Mouse (Mus musculus) limb, embryonic 14.5 days (tissue): ENCODE measurements around the gene Fgf10. TPM values are rescaled to one million over a fixed set of nuclear protein-coding genes. Genes with fewer than 3 reads are reported as not detected.

Source experiments
- ATAC-seq: fragments of 200-750 bp; cut with Nextera tagmentation; 2 replicates; pipeline ENCODE4 v1.8.0; 2017; ENCODE audit warnings: low read depth, moderate number of reproducible peaks, moderate TSS enrichment; ENCODE audit not compliant: low FRiP score
- DNase-seq: peaks from one replicate; pipeline ENCODE4 v3.0.0-alpha.2; 2015; ENCODE audit warnings: low spot score
- H3K27ac ChIP-seq: fragments of 300-500 bp; sonication (generic); replicated peaks from 2 replicates; pipeline ENCODE4 v1.5.1; 2014; ENCODE audit warnings: low read depth, mild to moderate bottlenecking, low read length, moderate library complexity, mixed read lengths
- H3K27me3 ChIP-seq: fragments of 300-500 bp; sonication (generic); 2 replicates; pipeline ENCODE4 v1.6.1; 2014; ENCODE audit warnings: low read length, mixed read lengths; ENCODE audit not compliant: control insufficient read depth, insufficient read depth
- H3K36me3 ChIP-seq: fragments of 300-500 bp; sonication (generic); 2 replicates; pipeline ENCODE4 v1.6.1; 2014; ENCODE audit warnings: mild to moderate bottlenecking, low read length, moderate library complexity, mixed read lengths; ENCODE audit not compliant: control insufficient read depth, insufficient read depth
- H3K4me1 ChIP-seq: fragments of 300-500 bp; sonication (generic); 2 replicates; pipeline ENCODE4 v1.6.1; 2014; ENCODE audit warnings: antibody characterized with exemption, low read length, mixed read lengths; ENCODE audit not compliant: control insufficient read depth, insufficient read depth
- H3K4me2 ChIP-seq: fragments of 300-500 bp; sonication (generic); replicated peaks from 2 replicates; pipeline ENCODE4 v1.6.1; 2014; ENCODE audit warnings: low read depth, mild to moderate bottlenecking, low read length, moderate library complexity; ENCODE audit not compliant: severe bottlenecking
- H3K4me3 ChIP-seq: fragments of 300-500 bp; sonication (generic); replicated peaks from 2 replicates; pipeline ENCODE4 v1.5.1; 2014; ENCODE audit warnings: low read length
- H3K9ac ChIP-seq: fragments of 300-500 bp; sonication (generic); 2 replicates; pipeline ENCODE4 v1.6.1; 2014; ENCODE audit warnings: mild to moderate bottlenecking, low read depth, low read length, moderate library complexity; ENCODE audit not compliant: severe bottlenecking
- H3K9me3 ChIP-seq: fragments of 300-500 bp; sonication (generic); 2 replicates; pipeline ENCODE4 v1.6.1; 2016; ENCODE audit warnings: low read length; ENCODE audit not compliant: control insufficient read depth
- POLR2A ChIP-seq: fragments of 200-500 bp; IDR thresholded peaks from 2 replicates; pipeline ENCODE4 v1.8.0; 2012; ENCODE audit warnings: inconsistent platforms, mild to moderate bottlenecking, moderate library complexity, borderline replicate concordance; ENCODE audit not compliant: insufficient read depth, insufficient read length; ENCODE audit errors: extremely low read depth
- WGBS: fragments of 180-500 bp; shearing (Covaris S2); extraction: QIAGEN DNeasy Blood & Tissue Kit; methylation state at CpG from one replicate; pipeline ENCODE4 v1.1.7; 2014; 5-methylcytosine and 5-hydroxymethylcytosine counted together
- polyA plus RNA-seq, 2 experiments: library from polyadenylated mRNA; depleted of rRNA in 1 of 2; stranded (reverse) in 1 of 2; unstranded in 1 of 2; fragments of >200 nt; fragmentation: Nextera tagmentation in 1 of 2; extraction: Ambion mirVana in 1 of 2; gene quantifications; 2 replicates each; pipeline versions ENCODE4 v1.2.1 to v1.2.3; 2012 to 2014

The Fgf10 gene
- polyA plus RNA-seq, 2 experiments: 8.0 to 11.4 TPM

- Histone ChIP-seq H3K27me3 (no peaks in the 10 kb centered on the region), H3K9ac (no peak overlapping the region), H3K36me3 (no peaks in the 10 kb centered on the region), H3K27ac (no peak overlapping the region), H3K4me1 (no peaks in the 10 kb centered on the region), H3K4me2 (no peak overlapping the region), H3K9me3 (no peaks in the 10 kb centered on the region), H3K4me3 (no peak overlapping the region)
- 77% methylated on average over 7 of the region's 7 CpGs for WGBS
- DNase-seq (no peak), ATAC-seq (no peak)
- TF ChIP-seq POLR2A: no peak
These were observed 75.2 kb downstream of the Fgf10 start for GRCm38 (mm10) chr13:118744806-118745205.

GRCm38 (mm10) chr13:118746427-118746826 lies 76.8 kb downstream of the Fgf10 start:
- no peak overlapping the region for H3K9ac ChIP-seq

GRCm38 (mm10) chr13:118754024-118754423 lies 84.4 kb downstream of the Fgf10 start:
- H3K4me3 ChIP-seq: no peak overlapping the region
- H3K9ac ChIP-seq: no peak overlapping the region
- TF ChIP-seq POLR2A: no peak
- H3K27ac ChIP-seq: no peak overlapping the region
- H3K4me2 ChIP-seq: no peak overlapping the region
- DNase-seq: peak; percentile 58
- ATAC-seq: no peak
- 27% methylated on average over 4 of the region's 4 CpGs for WGBS
- H3K9me3 ChIP-seq: no peaks in the 10 kb centered on the region
- H3K4me1 ChIP-seq: no peaks in the 10 kb centered on the region; the same call in 1 of the 2 replicates
- H3K27me3 ChIP-seq: no peaks in the 10 kb centered on the region
- no peaks in the 10 kb centered on the region for H3K36me3 ChIP-seq

More at GRCm38 (mm10) chr13:118746427-118746826, 76.8 kb downstream of the Fgf10 start:
- Histone ChIP-seq H3K27ac (no peak overlapping the region), H3K4me2 (no peak overlapping the region), H3K36me3 (no peaks in the 10 kb centered on the region), H3K27me3 (no peaks in the 10 kb centered on the region), H3K4me1 (no peaks in the 10 kb centered on the region), H3K9me3 (no peaks in the 10 kb centered on the region), H3K4me3 (no peak overlapping the region)
- no peak for DNase-seq
- no peak for TF ChIP-seq POLR2A
- no peak for ATAC-seq
- 21% methylated on average over 4 of the region's 4 CpGs for WGBS

GRCm38 (mm10) chr13:118759021-118759420 lies 89.4 kb downstream of the Fgf10 start:
- Histone ChIP-seq H3K4me2 (no peak overlapping the region), H3K27me3 (no peaks in the 10 kb centered on the region), H3K4me1 (no peaks in the 10 kb centered on the region; the same call in 1 of the 2 replicates), H3K36me3 (no peaks in the 10 kb centered on the region), H3K9ac (no peak overlapping the region), H3K4me3 (no peak overlapping the region), H3K9me3 (no peaks in the 10 kb centered on the region), H3K27ac (no peak overlapping the region)
- DNase-seq: no peak
- no peak for ATAC-seq
- WGBS: 49% methylated on average over 2 of the region's 2 CpGs
- TF ChIP-seq POLR2A: no peak

GRCm38 (mm10) chr13:118762982-118763381 lies 93.4 kb downstream of the Fgf10 start:
- Histone ChIP-seq H3K4me2 (no peak overlapping the region), H3K4me1 (no peaks in the 10 kb centered on the region), H3K4me3 (no peak overlapping the region), H3K9me3 (no peaks in the 10 kb centered on the region), H3K9ac (no peak overlapping the region), H3K36me3 (no peaks in the 10 kb centered on the region), H3K27ac (no peak overlapping the region), H3K27me3 (no peaks in the 10 kb centered on the region)
- 79% methylated on average over 2 of the region's 2 CpGs for WGBS
- no peak for TF ChIP-seq POLR2A
- no peak for ATAC-seq
- DNase-seq: peak; percentile 17

- no peak for TF ChIP-seq POLR2A
- no peaks in the 10 kb centered on the region for H3K36me3 ChIP-seq
- no peak overlapping the region for H3K9ac ChIP-seq
- H3K9me3 ChIP-seq: no peaks in the 10 kb centered on the region
- no peaks in the 10 kb centered on the region for H3K27me3 ChIP-seq
- no peak overlapping the region for H3K27ac ChIP-seq
- DNase-seq: no peak
- ATAC-seq: no peak
- H3K4me3 ChIP-seq: no peak overlapping the region
- H3K4me1 ChIP-seq: no peaks in the 10 kb centered on the region
- no peak overlapping the region for H3K4me2 ChIP-seq
These were observed 102.6 kb downstream of the Fgf10 start for GRCm38 (mm10) chr13:118772188-118772587.
